Mouse (Mus musculus): Measurements from ENCODE around the gene Smc1b. TPM values are rescaled to one million over a fixed set of nuclear protein-coding genes. Genes with fewer than 3 reads are reported as not detected.
"Not testable (repeated sequence)": the region's sequence is repeated elsewhere in the genome, so short reads cannot be mapped to it uniquely, and the experiment has no call there.

Gene Smc1b
- total and polyA plus RNA-seq, 3 experiments = not detected

GRCm38 (mm10) chr15:85135143-85135542 lies 3.4 kb upstream of the Smc1b start:
- DNase-seq = no peak

DNA sequence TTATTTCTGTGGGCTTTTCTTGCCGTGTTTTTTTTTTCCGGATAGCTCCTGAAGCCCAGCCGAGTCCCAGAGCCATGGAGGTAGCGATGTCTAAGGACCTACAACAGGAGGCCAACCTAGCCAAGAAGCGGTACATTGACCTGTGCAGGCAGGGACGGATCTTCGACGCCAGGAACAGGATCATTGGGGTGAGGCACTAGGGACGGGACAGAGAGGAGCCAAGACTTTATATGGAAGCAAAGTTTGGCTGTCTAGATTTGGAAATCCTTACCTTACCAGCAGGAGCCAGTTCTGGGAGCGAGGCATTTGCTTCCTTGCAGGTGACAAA lies 393 bp upstream of the Smc1b start:
- no peak for DNase-seq

GRCm38 (mm10) chr15:85085641-85086040 lies 46.1 kb downstream of the Smc1b start:
- DNase-seq = no peak

GRCm38 (mm10) chr15:85072651-85073050 lies 59.1 kb downstream of the Smc1b start:
- no peak for DNase-seq

DNA sequence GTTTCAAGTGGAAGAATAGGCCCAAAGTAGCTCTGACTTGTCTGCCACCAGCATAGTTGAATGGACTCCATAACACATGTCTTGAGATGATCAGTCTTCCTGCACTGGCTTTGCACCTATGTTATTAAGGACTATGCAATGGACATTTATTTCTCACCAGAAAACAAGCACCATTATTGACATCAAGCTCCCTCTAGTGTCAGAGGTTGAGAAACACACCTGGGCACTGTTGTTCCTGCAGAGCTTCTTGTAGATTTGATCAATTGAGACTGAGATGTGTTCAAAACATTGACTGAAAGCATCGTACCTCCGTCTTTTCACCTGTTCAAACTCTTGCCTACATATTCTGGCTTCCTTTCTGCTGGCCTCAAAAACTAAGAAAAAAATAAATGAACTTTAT lies 61.2 kb downstream of the Smc1b start:
- peak; percentile 44 for DNase-seq

DNA sequence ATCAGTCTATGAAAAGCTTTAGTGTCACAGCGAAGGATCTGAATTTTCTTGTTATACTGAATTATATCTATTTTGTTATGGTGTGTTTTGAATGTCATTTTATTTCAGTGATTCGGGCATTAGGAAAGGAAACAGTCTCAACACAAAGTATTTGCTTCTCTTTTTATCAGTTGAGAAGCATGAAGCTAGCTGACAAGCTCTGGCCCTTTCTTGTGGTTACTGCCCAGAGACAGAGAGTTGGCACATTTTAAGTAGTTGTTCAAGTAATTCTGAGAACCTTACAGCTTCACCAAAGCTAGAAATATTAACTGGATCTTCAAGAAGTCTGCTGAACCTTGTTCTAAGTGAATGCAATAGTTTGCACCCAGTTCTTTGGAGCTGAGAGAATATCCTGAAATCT lies 68.3 kb downstream of the Smc1b start:
- DNase-seq = no peak

DNA sequence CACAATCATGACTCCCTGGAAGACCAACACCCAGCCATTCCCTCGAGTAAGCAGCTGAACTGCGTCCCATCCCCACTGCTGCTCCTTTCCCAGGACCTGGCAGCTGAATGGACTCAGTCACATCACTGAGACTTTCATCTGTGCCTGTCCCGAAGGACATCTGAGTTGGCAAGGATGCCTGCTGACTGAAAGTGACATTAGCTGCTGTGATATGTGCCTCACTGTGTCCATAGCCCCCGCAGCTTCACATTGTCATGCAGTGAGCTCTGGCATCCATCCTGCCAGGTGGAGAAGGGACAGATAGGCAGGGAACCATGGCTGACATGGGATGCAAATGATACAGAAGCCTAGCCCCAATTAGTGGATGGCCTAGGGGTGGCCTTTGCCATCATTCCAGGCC lies 76.6 kb downstream of the Smc1b start:
- DNase-seq = peak; percentile 47

GRCm38 (mm10) chr15:85054098-85054497 lies 77.7 kb downstream of the Smc1b start:
- no peak for DNase-seq

GRCm38 (mm10) chr15:85049758-85050157 lies 82.0 kb downstream of the Smc1b start:
- no peak for DNase-seq

GRCm38 (mm10) chr15:85047865-85048264 lies 83.9 kb downstream of the Smc1b start:
- peak; percentile 77 for DNase-seq

DNA sequence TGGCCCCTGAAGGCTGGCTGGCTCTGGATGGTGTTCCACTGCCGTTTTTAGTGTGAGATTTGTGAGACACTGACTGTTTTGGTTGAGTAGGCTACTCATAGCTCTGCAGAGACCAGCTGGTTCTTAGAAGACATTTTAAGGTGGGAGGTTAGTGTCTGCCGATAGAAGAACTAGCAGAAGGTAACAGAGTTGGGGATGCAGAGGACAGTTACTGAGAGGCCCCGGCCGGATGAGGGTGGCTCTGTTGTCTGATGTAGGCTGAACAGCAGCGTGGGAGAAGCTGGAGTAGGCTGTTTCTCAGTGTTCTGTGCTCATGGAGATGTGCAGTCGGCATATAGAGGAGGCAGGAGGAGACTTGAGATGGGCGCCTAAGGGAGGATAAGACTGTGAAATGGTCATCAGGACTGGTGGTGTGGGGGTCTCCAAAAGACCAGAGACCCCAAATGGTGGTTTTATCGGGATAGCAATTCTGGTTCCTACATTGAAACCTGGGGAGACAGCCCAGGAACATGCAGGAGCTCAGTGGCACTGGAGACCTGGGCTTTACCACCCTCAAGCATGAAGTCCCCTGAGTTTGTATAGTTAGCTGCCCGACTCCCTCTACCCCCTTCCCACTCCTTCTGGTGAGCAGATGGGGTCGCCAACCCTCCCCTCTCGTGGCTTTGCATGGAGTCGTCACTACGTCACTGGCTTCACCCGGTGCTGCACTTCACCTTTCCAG lies 85.4 kb downstream of the Smc1b start:
- DNase-seq = no peak

- DNase-seq = no peak
Measured at GRCm38 (mm10) chr15:85043761-85044160, 88.0 kb downstream of the Smc1b start.

GRCm38 (mm10) chr15:85043116-85043515 lies 88.6 kb downstream of the Smc1b start:
- DNase-seq = no peak

DNA sequence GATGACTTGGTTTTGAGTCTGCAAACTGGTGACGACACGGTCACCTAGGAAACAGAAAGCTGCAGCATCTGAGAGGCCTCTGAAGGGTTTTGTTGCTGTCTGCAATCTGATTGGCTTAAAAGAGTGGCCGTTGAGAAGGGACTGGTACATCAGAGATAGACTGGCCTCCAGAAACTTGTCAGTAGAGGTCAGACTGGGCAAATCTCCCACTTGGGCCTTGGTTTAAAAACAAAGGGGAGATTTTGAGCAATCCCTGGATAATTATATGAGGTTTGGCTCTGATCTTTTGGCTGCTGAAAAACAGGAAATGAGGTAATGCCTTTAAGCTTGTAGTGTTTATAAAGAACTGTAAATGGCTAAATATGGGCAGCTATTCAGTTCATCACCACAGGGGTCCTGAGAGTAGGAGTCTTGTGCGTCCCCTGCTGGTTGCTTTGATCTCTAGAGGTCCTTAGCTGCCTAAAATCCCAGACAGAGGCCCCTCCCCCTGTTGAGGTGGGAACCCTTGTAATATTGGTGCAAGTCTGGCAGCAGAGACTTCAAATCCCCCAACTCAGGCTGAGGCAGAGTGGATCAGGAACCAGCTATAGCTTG lies 89.3 kb downstream of the Smc1b start:
- peak; percentile 77 for DNase-seq

- no peak for DNase-seq
Measured at GRCm38 (mm10) chr15:85041546-85042225, 90.1 kb downstream of the Smc1b start.

DNA sequence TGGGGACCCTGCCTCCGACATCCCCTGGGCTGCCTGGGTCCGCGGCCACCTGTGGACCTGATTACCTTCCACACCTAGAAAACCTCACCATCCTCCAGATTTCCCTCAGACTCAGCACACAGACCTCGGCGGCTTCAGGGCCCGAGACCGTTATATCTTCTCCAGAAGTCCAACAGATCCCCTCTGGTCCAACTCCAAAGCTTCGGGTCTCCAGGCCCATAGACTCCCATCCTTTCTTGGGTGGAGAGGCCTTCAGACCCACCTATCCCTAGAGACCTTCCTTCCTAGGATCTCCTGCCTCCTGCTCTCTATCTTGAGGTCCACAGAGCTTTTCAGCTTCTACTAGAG lies 94.4 kb downstream of the Smc1b start:
- no peak for DNase-seq

DNA sequence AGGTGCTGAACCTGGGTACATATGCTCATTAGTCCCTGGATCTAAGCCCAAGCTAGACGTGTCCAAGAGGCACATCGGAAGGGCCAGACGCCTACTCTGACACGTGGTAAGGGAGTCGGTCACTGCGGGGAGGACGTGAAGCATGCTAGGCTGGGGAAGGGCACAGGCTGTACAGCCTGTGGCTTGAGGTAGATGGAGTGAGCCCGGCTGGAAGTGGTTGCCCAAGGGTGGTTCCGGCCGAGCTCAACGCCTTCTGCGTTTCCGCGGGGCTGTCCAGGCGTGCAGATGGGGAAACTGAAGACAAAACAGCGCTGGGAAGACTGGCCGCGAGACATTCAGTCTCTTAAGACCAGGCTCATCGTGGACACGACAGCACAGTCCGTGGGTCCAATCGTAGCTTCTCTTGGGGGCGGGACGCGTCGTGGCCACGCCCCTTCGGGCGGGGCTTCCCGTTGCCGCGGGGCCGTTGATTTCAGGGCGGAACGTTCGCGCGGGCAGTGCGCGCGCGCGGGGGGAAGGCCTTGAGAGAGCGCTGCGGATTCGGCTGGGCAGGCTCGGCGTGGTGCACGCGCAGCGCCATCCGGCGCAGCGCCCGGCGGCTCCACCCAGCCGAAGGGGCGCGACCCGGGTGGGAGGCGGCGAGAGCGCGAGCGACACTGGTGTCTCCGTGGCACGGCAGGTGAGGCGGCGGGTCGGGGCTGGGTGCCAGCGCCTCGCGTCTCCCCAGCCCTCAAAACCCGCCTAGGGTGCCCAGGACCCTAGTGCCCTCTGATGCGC lies 95.0 kb downstream of the Smc1b start:
- DNase-seq = peak; percentile 99

DNA sequence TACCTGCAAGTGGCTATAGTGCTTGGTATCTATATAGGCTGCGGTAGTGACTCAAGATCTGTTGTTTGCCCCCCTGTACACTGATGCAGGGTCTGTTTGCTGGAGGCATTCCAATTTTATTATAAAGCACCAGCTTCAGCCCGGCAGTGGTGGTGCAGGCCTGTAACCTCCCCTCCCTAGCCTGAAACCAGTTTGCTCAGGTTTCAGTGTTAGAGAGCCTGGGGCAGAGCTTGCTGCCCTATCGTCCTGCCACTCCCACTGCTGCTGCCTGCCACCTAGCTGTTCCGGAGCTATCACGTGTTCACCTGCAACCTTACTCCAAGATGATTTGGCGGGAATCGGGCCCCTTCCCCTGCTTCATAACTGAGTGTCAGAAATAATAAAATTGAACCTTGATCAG lies 97.8 kb downstream of the Smc1b start:
- not testable (repeated sequence) for DNase-seq

DNA sequence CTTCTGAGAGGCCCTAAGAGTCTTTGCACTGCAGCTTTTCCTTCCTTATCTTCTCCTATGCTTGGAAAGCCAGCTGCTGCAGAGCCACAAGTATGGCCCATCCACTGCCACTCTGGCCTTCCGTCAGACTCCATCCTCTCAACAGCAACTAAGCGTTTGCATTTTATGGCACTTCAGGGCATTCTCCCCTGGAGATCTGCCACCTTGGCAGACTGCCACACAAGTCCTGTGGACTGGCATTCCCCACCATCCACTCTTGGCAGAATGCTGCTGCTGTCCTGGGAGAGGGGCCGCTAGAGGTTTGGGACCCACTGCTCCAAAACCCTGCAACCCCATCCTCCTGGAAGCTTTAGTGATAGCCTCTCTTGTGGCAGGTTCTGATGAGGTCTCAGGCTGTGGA lies 99.9 kb downstream of the Smc1b start:
- DNase-seq = no peak

DNA sequence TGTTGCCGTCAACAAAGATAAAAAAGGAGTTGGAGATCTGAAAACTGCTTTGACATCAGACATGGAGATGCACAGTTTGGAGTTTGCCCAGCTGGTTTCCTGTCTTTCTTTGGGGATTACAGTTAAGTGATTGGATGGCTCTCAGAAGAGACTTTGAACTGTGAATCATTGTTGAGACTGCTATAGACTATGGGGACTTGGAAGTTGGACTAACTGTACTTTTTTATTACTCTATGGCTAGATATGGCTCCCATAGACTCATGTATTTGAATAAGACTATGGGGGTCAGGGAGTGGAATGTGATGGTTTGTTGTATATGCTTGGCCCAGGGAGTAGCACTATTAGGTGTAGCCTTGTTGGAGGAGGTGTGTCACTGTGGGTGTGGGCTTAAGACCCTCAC lies 101.1 kb downstream of the Smc1b start:
- not testable (repeated sequence) for DNase-seq

- not testable (repeated sequence) for DNase-seq
Measured at GRCm38 (mm10) chr15:85028648-85029047, 103.1 kb downstream of the Smc1b start, which contains the start of gene Fam118a. Fam118a (plus strand) TSS chr15:85028948.

GRCm38 (mm10) chr15:85027740-85028139 lies 104.0 kb downstream of the Smc1b start:
- no peak for DNase-seq

DNA sequence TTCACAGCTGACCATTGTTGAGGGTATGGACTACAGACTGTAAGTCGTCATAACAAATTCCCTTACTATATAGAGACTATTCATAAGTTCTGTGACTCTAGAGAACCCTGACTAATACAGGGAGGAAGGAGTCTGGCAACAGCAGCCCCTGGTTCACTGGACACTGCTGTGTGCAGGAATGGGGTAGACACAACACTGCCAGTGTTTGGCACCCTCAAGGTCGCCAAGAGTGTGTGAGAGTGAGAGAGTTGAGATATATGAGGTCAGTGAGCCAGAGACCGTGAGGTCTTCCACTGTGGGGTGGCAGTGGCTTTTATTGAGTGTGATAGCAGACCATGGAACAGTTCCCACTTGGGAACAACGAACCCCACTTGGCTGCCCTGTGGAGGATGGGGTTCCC lies 105.6 kb downstream of the Smc1b start:
- no peak for DNase-seq
